Mouse (Mus musculus): ENCODE measurements around the gene Car4. TPM values are rescaled to one million over a fixed set of nuclear protein-coding genes. Genes with fewer than 3 reads are reported as not detected.

The Car4 gene
- total RNA-seq, 2 experiments from 2014 or later, result not detected

GRCm38 (mm10) chr11:84985421-84985820 is 27.8 kb downstream of the Car4 start:
- no peak for ATAC-seq (replicated peaks; ENCODE audit: low FRiP score, poor library complexity, severe bottlenecking)

GRCm38 (mm10) chr11:84988341-84988919 is 30.8 kb downstream of the Car4 start:
- no peak for ATAC-seq (replicated peaks; ENCODE audit: low FRiP score, poor library complexity, severe bottlenecking)

- ATAC-seq (replicated peaks; ENCODE audit: low FRiP score, poor library complexity, severe bottlenecking), result no peak
Measured at GRCm38 (mm10) chr11:84992996-84993395, 35.4 kb downstream of the Car4 start.

- no peak for ATAC-seq (replicated peaks; ENCODE audit: low FRiP score, poor library complexity, severe bottlenecking)
Measured at GRCm38 (mm10) chr11:84995241-84995640, 37.7 kb downstream of the Car4 start.

- ATAC-seq (replicated peaks; ENCODE audit: low FRiP score, poor library complexity, severe bottlenecking), result no peak
Measured at GRCm38 (mm10) chr11:85003566-85003965, 46.0 kb downstream of the Car4 start.

GRCm38 (mm10) chr11:85013121-85013520 is 55.5 kb downstream of the Car4 start:
- ATAC-seq (replicated peaks; ENCODE audit: low FRiP score, poor library complexity, severe bottlenecking), result no peak

Other genes with a start within 250 kb of the Car4 start
- 65.4 and 66.0 TPM in 2 replicates for gene Mrm1, start 138.3 kb upstream of the Car4 start, total RNA-seq (2015; ENCODE audit: low replicate concordance)
- gene Mrm1, start 138.3 kb upstream of the Car4 start, total RNA-seq (2017; ENCODE audit: low replicate concordance), result 27.2 and 42.7 TPM in 2 replicates
- gene Dhrs11, start 128.8 kb upstream of the Car4 start, total RNA-seq (2015; ENCODE audit: low replicate concordance), result 865 and 926 TPM in 2 replicates
- 517 and 556 TPM in 2 replicates for gene Dhrs11, start 128.8 kb upstream of the Car4 start, total RNA-seq (2017; ENCODE audit: low replicate concordance)
- gene Ggnbp2, start 87.0 kb upstream of the Car4 start, total RNA-seq (2015; ENCODE audit: low replicate concordance), result 268 and 506 TPM in 2 replicates
- 686 and 829 TPM in 2 replicates for gene Ggnbp2, start 87.0 kb upstream of the Car4 start, total RNA-seq (2017; ENCODE audit: low replicate concordance)
- 6.1 and 15.5 TPM in 2 replicates for gene Myo19, start 77.6 kb upstream of the Car4 start, total RNA-seq (2015; ENCODE audit: low replicate concordance)
- gene Myo19, start 77.6 kb upstream of the Car4 start, total RNA-seq (2017; ENCODE audit: low replicate concordance), result 6.5 and 10.5 TPM in 2 replicates
- gene Pigw, start 77.5 kb upstream of the Car4 start, total RNA-seq (2015; ENCODE audit: low replicate concordance), result 1.7 and 4.7 TPM in 2 replicates
- gene Pigw, start 77.5 kb upstream of the Car4 start, total RNA-seq (2017; ENCODE audit: low replicate concordance), result 5.0 and 6.9 TPM in 2 replicates
- 9.4 and 26.4 TPM in 2 replicates for gene Znhit3, start 41.4 kb upstream of the Car4 start, total RNA-seq (2015; ENCODE audit: low replicate concordance)
- 6.0 and 14.2 TPM in 2 replicates for gene Znhit3, start 41.4 kb upstream of the Car4 start, total RNA-seq (2017; ENCODE audit: low replicate concordance)
- 248 and 268 TPM in 2 replicates for gene Usp32, start 182.4 kb downstream of the Car4 start, total RNA-seq (2015; ENCODE audit: low replicate concordance)
- 357 and 586 TPM in 2 replicates for gene Usp32, start 182.4 kb downstream of the Car4 start, total RNA-seq (2017; ENCODE audit: low replicate concordance)
- 6.5 TPM in 1 of 2 replicates, not detected in the other for gene 1700125H20Rik, start 212.6 kb downstream of the Car4 start, total RNA-seq (2015; ENCODE audit: low replicate concordance)
- gene 1700125H20Rik, start 212.6 kb downstream of the Car4 start, total RNA-seq (2017; ENCODE audit: low replicate concordance), result not detected in 2 replicates